Mouse (Mus musculus): ENCODE results near the gene Ttc22. TPM values are rescaled to one million over a fixed set of nuclear protein-coding genes. Genes with fewer than 3 reads are reported as not detected.

The Ttc22 gene
- polyA plus RNA-seq, 1 experiment from 2014 or later = 0.62 TPM

- H3K36me3 ChIP-seq = peaks cover 93% of the 10 kb centered on the region
- H3K9me3 ChIP-seq = no peaks in the 10 kb centered on the region
- H3K4me1 ChIP-seq = no peaks in the 10 kb centered on the region
- no peak overlapping the region for H3K4me2 ChIP-seq (replicated peaks)
- 97% methylated on average over 2 of the region's 2 CpGs for WGBS
- no peak for ATAC-seq (replicated peaks)
- H3K9ac ChIP-seq (replicated peaks) = no peak overlapping the region
- no peaks in the 10 kb centered on the region for H3K27me3 ChIP-seq
- no peak overlapping the region for H3K4me3 ChIP-seq
- no peak overlapping the region for H3K27ac ChIP-seq (replicated peaks)
Measured at GRCm38 (mm10) chr4:106666546-106666945, 44.3 kb downstream of the Ttc22 start.

- Histone ChIP-seq H3K27ac (replicated peaks) (no peak overlapping the region), H3K4me2 (replicated peaks) (no peak overlapping the region), H3K4me3 (no peak overlapping the region), H3K36me3 (peaks cover 39% of the 10 kb centered on the region), H3K9me3 (no peaks in the 10 kb centered on the region), H3K9ac (replicated peaks) (no peak overlapping the region), H3K27me3 (no peaks in the 10 kb centered on the region), H3K4me1 (peaks cover 8% of the 10 kb centered on the region)
- ATAC-seq (replicated peaks) = no peak
- WGBS = 91% methylated on average over 5 of the region's 5 CpGs
Measured at GRCm38 (mm10) chr4:106676749-106677148, 54.5 kb downstream of the Ttc22 start.

- H3K36me3 ChIP-seq = peaks cover 21% of the 10 kb centered on the region
- peak; percentile 97 for ATAC-seq (replicated peaks)
- no peaks in the 10 kb centered on the region for H3K9me3 ChIP-seq
- WGBS = under 1% methylated on average over 43 of the region's 43 CpGs
- H3K4me2 ChIP-seq (replicated peaks) = peak within 1 kb of the TSS; percentile 67
- H3K27ac ChIP-seq (replicated peaks) = 0 out of 2 replicates have a peak within 1 kb of the TSS, but pooled peaks have one; percentile 3
- H3K27me3 ChIP-seq = no peaks in the 10 kb centered on the region
- H3K4me3 ChIP-seq = peak within 1 kb of the TSS; percentile 61
- H3K4me1 ChIP-seq = peaks cover 8% of the 10 kb centered on the region
- peak within 1 kb of the TSS; percentile 60 for H3K9ac ChIP-seq (replicated peaks)
Measured at GRCm38 (mm10) chr4:106678442-106679118, 56.3 kb downstream of the Ttc22 start, which contains the start of gene Ttc4. Gene Ttc4 (minus strand): TSS chr4:106678944.

- H3K9ac ChIP-seq (replicated peaks) = peak overlapping the region; percentile 60; the same call in 1 of the 2 replicates
- peak overlapping the region; percentile 61 for H3K4me3 ChIP-seq
- 45% methylated on average over 3 of the region's 3 CpGs for WGBS
Measured at GRCm38 (mm10) chr4:106679152-106679551, 56.9 kb downstream of the Ttc22 start.

GRCm38 (mm10) chr4:106680955-106681354 lies 58.7 kb downstream of the Ttc22 start:
- H3K4me1 ChIP-seq = peaks cover 8% of the 10 kb centered on the region
- H3K4me3 ChIP-seq = no peak overlapping the region
- H3K4me2 ChIP-seq (replicated peaks) = no peak overlapping the region
- ATAC-seq (replicated peaks) = no peak
- no peaks in the 10 kb centered on the region for H3K9me3 ChIP-seq
- WGBS = 57% methylated on average over 2 of the region's 2 CpGs
- H3K9ac ChIP-seq (replicated peaks) = no peak overlapping the region
- no peak overlapping the region for H3K27ac ChIP-seq (replicated peaks)
- H3K27me3 ChIP-seq = no peaks in the 10 kb centered on the region
- H3K36me3 ChIP-seq = peaks cover 10% of the 10 kb centered on the region; the same call in 1 of the 2 replicates

More at GRCm38 (mm10) chr4:106679152-106679551, 56.9 kb downstream of the Ttc22 start:
- Histone ChIP-seq H3K27me3 (no peaks in the 10 kb centered on the region), H3K36me3 (peaks cover 15% of the 10 kb centered on the region; the same call in 1 of the 2 replicates), H3K27ac (replicated peaks) (no peak overlapping the region), H3K9me3 (no peaks in the 10 kb centered on the region), H3K4me1 (peaks cover 8% of the 10 kb centered on the region), H3K4me2 (replicated peaks) (peak overlapping the region; percentile 67)
- ATAC-seq (replicated peaks) = peak; percentile 29

GRCm38 (mm10) chr4:106688636-106689296 lies 66.5 kb downstream of the Ttc22 start:
- Histone ChIP-seq H3K9ac (replicated peaks) (no peak overlapping the region), H3K4me1 (no peaks in the 10 kb centered on the region), H3K27me3 (no peaks in the 10 kb centered on the region; the same call in 1 of the 2 replicates), H3K36me3 (no peaks in the 10 kb centered on the region), H3K27ac (replicated peaks) (no peak overlapping the region), H3K4me3 (no peak overlapping the region), H3K4me2 (replicated peaks) (no peak overlapping the region), H3K9me3 (no peaks in the 10 kb centered on the region)
- 66% methylated on average over 3 of the region's 3 CpGs for WGBS
- no peak for ATAC-seq (replicated peaks)

Other genes with a start within 250 kb of the Ttc22 start
- 0.75 and 0.80 TPM in 2 replicates for gene Pcsk9, start 158.1 kb upstream of the Ttc22 start, polyA plus RNA-seq (2015; fragmentation: Nextera tagmentation; extraction: Ambion mirVana)
- not detected in 2 replicates for gene Bsnd, start 130.1 kb upstream of the Ttc22 start, polyA plus RNA-seq (2015; fragmentation: Nextera tagmentation; extraction: Ambion mirVana)
- 4.0 and 4.5 TPM in 2 replicates for gene Dhcr24, start 61.4 kb upstream of the Ttc22 start, polyA plus RNA-seq (2015; fragmentation: Nextera tagmentation; extraction: Ambion mirVana)
- not detected in 2 replicates for gene Lexm, start 5.2 kb upstream of the Ttc22 start, polyA plus RNA-seq (2015; fragmentation: Nextera tagmentation; extraction: Ambion mirVana)
- 12.6 and 14.2 TPM in 2 replicates for gene Pars2, start 28.6 kb downstream of the Ttc22 start, polyA plus RNA-seq (2015; fragmentation: Nextera tagmentation; extraction: Ambion mirVana)
- gene Ttc4, start 56.5 kb downstream of the Ttc22 start, polyA plus RNA-seq (2015; fragmentation: Nextera tagmentation; extraction: Ambion mirVana) = 121 and 124 TPM in 2 replicates
- gene Mroh7, start 108.5 kb downstream of the Ttc22 start, polyA plus RNA-seq (2015; fragmentation: Nextera tagmentation; extraction: Ambion mirVana) = 0.20 and 0.87 TPM in 2 replicates
- gene Fam151a, start 111.5 kb downstream of the Ttc22 start, polyA plus RNA-seq (2015; fragmentation: Nextera tagmentation; extraction: Ambion mirVana) = not detected in 2 replicates
- 0.92 and 1.3 TPM in 2 replicates for gene Acot11, start 182.6 kb downstream of the Ttc22 start, polyA plus RNA-seq (2015; fragmentation: Nextera tagmentation; extraction: Ambion mirVana)